Mouse (Mus musculus): Measurements from ENCODE around the gene Ifi27l2b.
A peak's percentile ranks its signal among the peaks of the same experiment; 100 is the strongest.

Gene Ifi27l2b

DNA sequence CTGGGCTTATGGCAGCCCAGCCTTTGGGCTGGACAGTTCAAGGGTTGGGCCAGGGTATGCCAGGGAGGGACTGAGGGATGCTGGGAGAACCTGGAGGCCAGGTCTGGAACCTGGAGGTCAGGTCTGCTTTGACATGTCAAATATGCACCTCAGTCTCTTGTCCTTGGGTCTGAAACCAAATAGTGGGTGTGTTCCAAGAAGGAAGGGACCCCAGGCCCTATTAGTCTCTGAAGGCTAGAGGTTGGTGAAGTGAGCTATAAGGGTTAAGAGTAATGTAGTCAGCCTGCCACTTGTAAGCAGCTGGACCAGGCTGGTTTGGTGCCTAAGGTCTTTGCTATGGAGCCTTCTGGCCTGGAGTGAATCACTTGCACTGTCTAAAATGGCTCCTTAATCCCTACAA lies 22.2 kb downstream of the Ifi27l2b start:
- DNase-seq (ENCODE audit: low read depth, low spot score): no peak

DNA sequence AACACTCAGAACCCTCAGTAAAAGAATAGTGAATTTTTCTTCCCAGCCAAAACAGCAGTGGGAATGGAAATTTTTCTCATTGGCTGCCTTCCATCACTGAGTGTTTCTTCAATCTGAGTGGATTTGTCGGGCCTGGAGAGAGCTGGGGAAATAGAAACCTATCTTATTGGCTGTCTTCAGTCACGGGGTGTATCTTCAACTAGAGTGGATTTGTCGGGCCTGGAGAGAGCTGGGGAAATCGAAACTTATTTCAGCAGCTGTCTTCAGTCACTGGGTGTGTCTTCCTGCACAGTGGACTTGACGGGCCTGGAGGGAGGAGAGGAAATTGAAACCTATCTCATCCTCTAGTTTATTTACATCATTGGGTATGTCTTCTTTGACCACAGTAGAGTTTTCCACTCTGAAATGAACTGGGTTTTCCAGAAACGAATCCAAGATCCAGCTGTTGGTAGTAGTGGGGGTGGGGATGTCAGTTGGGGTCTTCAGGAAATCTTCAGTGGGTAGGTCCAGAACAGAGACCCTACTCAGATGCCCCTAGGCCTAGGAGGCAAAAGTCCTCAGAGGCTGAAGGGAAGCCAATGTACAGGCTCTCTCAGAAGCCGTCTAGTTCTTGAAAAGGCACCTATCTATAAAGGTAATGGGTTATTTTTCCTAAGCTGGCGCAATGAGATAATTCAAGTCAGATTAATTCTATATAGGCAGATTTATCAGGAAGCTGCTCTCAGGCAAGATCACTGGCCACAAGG lies 22.9 kb downstream of the Ifi27l2b start, which contains the start of gene Ifi27:
TSS of gene Ifi27 (plus strand) at position 226 of the 746 bp plus-strand sequence.
- no peak for DNase-seq (ENCODE audit: low read depth, low spot score)

DNA sequence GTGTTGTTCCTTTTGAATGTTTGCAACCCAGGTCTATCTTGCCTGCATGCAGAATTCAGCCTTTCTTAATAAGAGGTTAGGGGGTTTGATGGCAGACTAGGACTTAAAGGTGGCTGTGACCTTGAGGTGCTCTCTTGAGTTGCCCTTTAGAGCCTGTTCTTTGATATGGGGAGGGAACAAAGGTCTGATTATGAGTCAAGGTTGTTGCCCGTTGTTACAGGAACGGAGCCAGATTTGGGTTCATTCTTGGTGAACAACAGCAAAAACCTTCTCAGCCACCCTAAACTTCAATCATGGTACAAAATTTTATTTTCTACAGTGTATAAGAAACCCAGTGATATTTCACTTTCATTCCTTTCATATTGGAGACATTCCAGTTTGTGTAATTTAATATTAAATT lies 23.6 kb downstream of the Ifi27l2b start:
- DNase-seq (ENCODE audit: low read depth, low spot score): no peak

DNA sequence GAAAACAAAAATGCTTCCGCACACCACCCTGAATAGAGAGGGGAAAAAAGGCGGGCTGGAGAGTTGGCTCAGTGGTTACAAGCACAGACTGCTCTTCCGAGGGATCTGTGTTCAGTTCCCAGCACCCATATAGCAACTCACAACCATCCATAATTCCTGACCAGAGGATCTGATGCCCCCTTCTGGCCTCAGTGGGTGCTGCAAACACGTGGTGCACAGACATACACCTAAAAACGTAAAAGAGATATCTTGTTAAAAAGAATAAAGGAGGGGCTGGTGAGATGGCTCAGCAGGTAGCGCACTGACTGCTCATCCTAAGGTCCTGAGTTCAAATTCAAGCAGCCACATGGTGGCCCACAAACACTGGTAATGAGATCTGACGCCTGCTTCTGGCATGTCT lies 30.3 kb downstream of the Ifi27l2b start:
- no peak for DNase-seq (ENCODE audit: low read depth, low spot score)

DNA sequence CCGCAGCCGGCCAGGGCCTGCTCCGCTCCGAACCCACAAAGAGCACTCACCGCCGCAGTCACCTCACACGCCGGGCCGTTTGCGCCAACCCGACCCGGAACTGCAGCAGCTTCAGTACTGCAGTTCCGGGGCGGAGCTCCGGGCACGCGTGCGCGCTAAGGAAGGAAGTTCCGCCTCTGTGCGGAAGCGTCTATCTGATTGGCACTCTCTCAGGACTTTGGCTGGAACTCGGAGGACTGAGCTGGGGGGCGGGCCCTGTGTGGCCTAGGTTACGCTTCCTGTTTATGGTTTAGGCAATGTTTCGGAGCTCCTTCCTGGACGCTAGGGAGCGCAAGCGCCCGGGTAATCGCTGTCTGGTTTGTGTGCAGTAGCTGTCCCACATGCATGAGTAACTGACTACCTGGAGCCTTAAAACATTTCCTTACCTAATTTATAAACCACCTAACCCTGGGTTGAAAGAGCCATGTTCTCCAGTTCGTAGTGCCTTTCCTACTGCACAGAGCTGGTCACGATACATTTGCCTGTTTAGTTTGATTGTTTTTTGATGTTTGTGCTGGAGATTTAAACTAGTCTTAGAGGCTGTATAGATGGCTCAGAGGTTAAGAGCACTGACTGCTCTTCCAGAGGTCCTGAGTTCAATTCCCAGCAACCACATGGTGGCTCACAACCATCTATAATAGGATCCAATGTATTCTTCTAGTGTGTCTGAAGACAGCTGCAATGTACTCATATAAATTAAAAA lies 31.1 kb downstream of the Ifi27l2b start, which contains the start of gene Ddx24:
TSS of gene Ddx24 (minus strand) at position 102 of the 742 bp plus-strand sequence.
- peak; percentile 96 for DNase-seq (ENCODE audit: low read depth, low spot score)

DNA sequence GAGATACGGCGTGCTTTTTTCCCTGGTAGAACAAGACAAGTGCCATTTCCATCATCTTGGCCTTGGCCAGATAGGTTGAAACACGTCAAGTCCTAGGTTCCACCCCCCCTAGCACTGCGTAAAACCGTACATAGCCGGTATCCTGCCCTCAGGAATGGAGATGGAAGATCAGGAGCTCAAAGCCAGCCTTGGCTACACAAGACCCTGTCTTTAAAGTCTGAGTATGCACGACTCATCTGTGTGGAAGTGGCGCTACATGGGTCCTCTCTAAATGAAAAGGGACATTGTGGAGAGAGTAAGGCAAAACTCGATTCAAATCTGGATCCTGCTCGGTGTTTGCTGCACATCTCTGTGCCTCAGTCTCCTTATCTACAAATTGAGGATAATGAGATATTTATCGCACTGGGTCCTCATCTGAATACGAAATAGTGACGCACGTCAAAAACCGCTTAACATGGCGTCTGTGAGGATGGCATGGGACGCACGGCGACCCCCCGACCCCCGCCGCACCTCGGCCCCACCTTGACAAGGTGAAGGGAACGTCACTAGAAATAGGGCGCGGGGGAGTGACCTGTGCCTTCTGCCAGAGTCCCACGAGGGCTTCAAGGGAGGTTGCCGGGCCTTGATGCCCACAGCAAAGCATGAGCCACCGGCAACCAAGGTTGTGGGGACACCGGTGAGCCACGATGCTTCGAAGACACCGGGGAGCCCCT lies 31.9 kb downstream of the Ifi27l2b start:
- no peak for DNase-seq (ENCODE audit: low read depth, low spot score)

DNA sequence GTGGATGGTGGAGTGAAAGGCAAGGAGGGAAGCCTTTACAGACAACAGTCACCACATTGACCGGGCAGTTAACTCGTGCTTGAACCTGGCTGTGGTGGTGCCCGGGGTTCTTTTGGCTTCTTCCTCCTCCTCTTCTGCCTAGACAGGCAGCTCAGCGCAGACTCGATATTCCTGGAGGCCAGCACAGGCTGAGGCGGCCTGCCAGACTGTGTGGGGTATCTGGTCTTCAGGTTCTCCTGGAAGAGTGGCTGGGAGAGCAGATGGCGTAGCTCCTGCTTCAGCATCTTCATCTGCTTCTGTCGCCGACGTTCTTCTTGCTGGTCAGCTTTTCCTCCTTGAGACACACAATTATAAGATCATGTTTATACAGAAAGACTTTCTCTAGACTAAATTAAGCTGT lies 48.9 kb downstream of the Ifi27l2b start:
- no peak for DNase-seq (ENCODE audit: low read depth, low spot score)

DNA sequence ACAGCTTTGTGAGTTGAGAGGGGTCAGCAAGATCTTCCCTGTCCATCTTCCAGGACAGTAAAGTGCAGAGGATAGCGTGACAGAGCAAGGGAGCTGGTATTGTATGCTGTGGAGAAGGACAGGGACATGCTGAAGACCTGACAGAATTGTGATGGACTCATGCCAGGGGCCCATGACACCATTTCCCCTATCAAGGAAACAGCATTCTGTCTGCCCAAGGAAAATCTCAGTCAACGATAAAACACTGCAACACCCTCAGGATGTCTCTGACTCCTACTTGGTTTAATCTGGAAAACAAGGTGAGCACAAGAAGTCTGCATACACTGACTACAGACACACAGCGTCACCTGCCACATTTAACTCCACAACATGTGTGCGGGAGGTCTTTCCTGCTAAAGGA lies 49.3 kb downstream of the Ifi27l2b start, which contains the start of gene 9330161L09Rik:
TSS of gene 9330161L09Rik (minus strand) at position 101 of the 400 bp plus-strand sequence.
- no peak for DNase-seq (ENCODE audit: low read depth, low spot score)

DNA sequence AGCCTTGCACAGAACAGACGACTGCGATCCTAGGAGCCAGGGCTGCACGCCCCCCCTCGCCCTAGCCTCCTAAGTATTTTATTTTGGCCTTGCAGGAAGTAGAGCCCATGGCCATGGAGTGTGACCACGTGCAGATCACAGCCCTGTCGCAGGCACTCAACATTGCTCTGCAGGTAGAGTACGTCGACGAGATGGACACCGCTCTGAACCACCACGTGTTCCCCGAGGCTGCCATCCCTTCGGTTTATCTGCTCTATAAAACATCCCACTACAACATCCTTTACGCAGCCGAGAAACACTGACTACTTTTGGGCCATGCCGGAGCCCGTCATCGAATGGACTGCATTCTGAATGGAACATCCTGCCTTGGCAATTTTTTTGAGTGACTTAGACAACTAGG lies 52.9 kb downstream of the Ifi27l2b start:
- DNase-seq (ENCODE audit: low read depth, low spot score): no peak
